Mouse (Mus musculus) MEL (cell line): ENCODE measurements around the gene Kcna3.

ENCODE experiments used
- CHD2 ChIP-seq: IDR thresholded peaks from 2 replicates; pipeline ENCODE4 v1.6.1; 2011; ENCODE audit warnings: low read length, improper control_type of control experiment
- CTCF ChIP-seq, 3 experiments: IDR thresholded peaks in 2 of 3; conservative IDR thresholded peaks in 1 of 3; 2 replicates each; pipeline ENCODE4 v1.5.1; 2011 to 2012; ENCODE audit warnings: low read length in 3 of 3, low read depth in 2 of 3, mild to moderate bottlenecking in 2 of 3, improper control_type of control experiment in 1 of 3, inconsistent platforms in 1 of 3, mixed read lengths in 1 of 3, moderate library complexity in 1 of 3; ENCODE audit not compliant: control insufficient read depth in 1 of 3, insufficient read depth in 1 of 3, poor library complexity in 1 of 3, severe bottlenecking in 1 of 3
- ETS1 ChIP-seq: IDR thresholded peaks from 2 replicates; pipeline ENCODE4 v1.6.1; 2012; ENCODE audit warnings: low read depth, mild to moderate bottlenecking, inconsistent platforms, low read length, improper control_type of control experiment, moderate library complexity
- HCFC1 ChIP-seq: IDR thresholded peaks from 2 replicates; pipeline ENCODE4 v1.6.1; 2012; ENCODE audit warnings: low read depth, mild to moderate bottlenecking, inconsistent platforms, low read length, improper control_type of control experiment, moderate library complexity
- MAZ ChIP-seq: IDR thresholded peaks from 2 replicates; pipeline ENCODE4 v1.6.1; 2012; ENCODE audit warnings: low read depth, mild to moderate bottlenecking, inconsistent platforms, low read length, improper control_type of control experiment
- MEF2A ChIP-seq: IDR thresholded peaks from 2 replicates; pipeline ENCODE4 v1.6.1; 2014; ENCODE audit warnings: low read depth, mild to moderate bottlenecking, inconsistent platforms, low read length, improper control_type of control experiment; ENCODE audit not compliant: poor library complexity, insufficient replicate concordance, severe bottlenecking; ENCODE audit errors: extremely low read depth
- USF2 ChIP-seq, 2 experiments: IDR thresholded peaks; 2 replicates each; pipeline ENCODE4 v1.6.1; 2011 to 2012; ENCODE audit warnings: improper control_type of control experiment in 2 of 2, low read length in 2 of 2, borderline replicate concordance in 1 of 2, inconsistent platforms in 1 of 2, low read depth in 1 of 2, mild to moderate bottlenecking in 1 of 2; ENCODE audit not compliant: insufficient read depth in 1 of 2
- ZC3H11A ChIP-seq: IDR thresholded peaks from 2 replicates; pipeline ENCODE4 v1.6.1; 2012; ENCODE audit warnings: low read depth, mild to moderate bottlenecking, inconsistent platforms, low read length, improper control_type of control experiment
- ZNF384 ChIP-seq: IDR thresholded peaks from 2 replicates; pipeline ENCODE4 v1.6.1; 2012; ENCODE audit warnings: low read depth, mild to moderate bottlenecking, inconsistent platforms, low read length, improper control_type of control experiment

GRCm38 (mm10) chr3:107038661-107039223 lies 2.8 kb downstream of the Kcna3 start:
- TF ChIP-seq CTCF (IDR thresholded peaks at IDR 0.05 in 2 of 3, conservative IDR thresholded peaks at IDR 0.05 in 1 of 3; ENCODE audit: control insufficient read depth in 1 of 3, insufficient read depth in 1 of 3, low read depth in 2 of 3, low read length in 3 of 3, poor library complexity in 1 of 3, severe bottlenecking in 1 of 3) (no peak), USF2 (IDR thresholded peaks at IDR 0.05; ENCODE audit: borderline replicate concordance in 1 of 2, insufficient read depth in 1 of 2, low read depth in 1 of 2, low read length in 2 of 2) (no peak), CHD2 (no peak), HCFC1 (no peak), MAZ (no peak), ZNF384 (no peak), MEF2A (no peak), ETS1 (no peak), ZC3H11A (no peak)
